Mouse (Mus musculus) urinary bladder, postnatal 25 days (tissue): Measurements from ENCODE around the gene Gm20815.
"Not testable (repeated sequence)": the region's sequence is repeated elsewhere in the genome, so short reads cannot be mapped to it uniquely, and the experiment has no call there.

Source experiments
- DNase-seq: peaks from one replicate; pipeline ENCODE4 v3.0.0; 2022; ENCODE audit warnings: low spot score

Gm20815 gene

DNA sequence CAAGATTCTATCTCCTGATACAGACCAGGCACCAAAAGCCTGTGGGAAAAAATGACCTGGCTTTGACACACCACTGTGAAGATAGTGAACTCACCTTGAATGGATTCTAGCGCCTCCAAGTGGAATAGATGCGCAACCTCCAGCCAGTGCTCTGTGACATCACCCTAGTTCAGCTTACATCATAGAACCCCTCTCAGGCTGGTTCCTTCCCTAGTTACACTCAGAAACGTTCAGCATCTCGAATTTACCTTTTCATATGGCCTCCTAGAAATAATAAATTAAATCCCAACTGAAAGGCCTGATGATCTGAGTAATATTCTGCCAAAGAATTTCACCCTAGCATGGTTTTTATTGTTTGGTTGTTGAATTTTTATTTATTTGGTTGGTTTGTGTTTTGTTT is at the start of gene Gm20815:
Gene Gm20815, minus strand, starts transcription at position 101 of the 400 bp plus-strand sequence.
- DNase-seq = not testable (repeated sequence)
